Mouse (Mus musculus): ENCODE measurements around the gene H2-Eb1.

DNA sequence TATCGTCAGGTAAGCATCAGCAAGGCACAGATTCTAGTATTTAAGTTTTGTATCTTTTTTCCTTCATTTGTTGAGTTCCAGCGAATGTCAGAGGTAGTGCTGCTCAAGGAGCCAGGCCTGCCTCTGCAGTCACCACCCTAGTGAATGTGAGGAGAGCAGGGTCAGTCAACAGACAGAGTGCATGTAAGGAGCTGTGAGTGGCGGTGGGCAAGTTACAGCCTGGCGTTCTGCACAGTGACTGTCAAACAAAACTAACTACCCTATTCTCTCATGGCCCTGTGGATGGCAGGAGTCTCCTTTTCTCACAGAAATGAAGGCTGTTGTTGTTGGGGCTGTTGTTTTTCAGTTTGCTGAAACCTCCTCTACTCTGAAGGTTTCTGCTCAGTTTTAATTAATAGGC is 20.3 kb upstream of the H2-Eb1 start:
- TF ChIP-seq POLR2A (IDR thresholded peaks at IDR 0.05; ENCODE audit: low read depth, low read length) (no peak), CTCF (IDR thresholded peaks at IDR 0.05; ENCODE audit: borderline replicate concordance, insufficient read depth, low read length) (no peak)

Data from embryonic fibroblast, embryonic 13.5 days (primary cell).